Mouse (Mus musculus) intestine, embryonic 14.5 days (tissue): ENCODE measurements around the gene Omp. TPM values are rescaled to one million over a fixed set of nuclear protein-coding genes. Genes with fewer than 3 reads are reported as not detected.

Experiments used
- ATAC-seq: fragments of 200-750 bp; cut with Nextera tagmentation; replicated peaks from 2 replicates; pipeline ENCODE4 v1.8.0; 2017; ENCODE audit warnings: low read depth, moderate number of reproducible peaks, moderate TSS enrichment, moderate library complexity; ENCODE audit not compliant: low FRiP score, low TSS enrichment
- DNase-seq: peaks from one replicate; pipeline ENCODE4 v3.0.0-alpha.2; 2018; ENCODE audit warnings: low spot score
- H3K27ac ChIP-seq: fragments of 300-500 bp; sonication (generic); 2 replicates; pipeline ENCODE4 v1.5.1; 2014; ENCODE audit warnings: low read depth, mild to moderate bottlenecking, control low read depth
- H3K27me3 ChIP-seq: fragments of 300-500 bp; sonication (generic); replicated peaks from 2 replicates; pipeline ENCODE4 v1.6.1; 2014; ENCODE audit warnings: low read length, control low read depth; ENCODE audit not compliant: control insufficient read depth, insufficient read depth
- H3K36me3 ChIP-seq: fragments of 300-500 bp; sonication (generic); 2 replicates; pipeline ENCODE4 v1.6.1; 2014; ENCODE audit warnings: low read length, control low read depth; ENCODE audit not compliant: control insufficient read depth, insufficient read depth
- H3K4me1 ChIP-seq: fragments of 300-500 bp; sonication (generic); replicated peaks from 2 replicates; pipeline ENCODE4 v1.6.1; 2014; ENCODE audit warnings: low read length, control low read depth, mixed read lengths; ENCODE audit not compliant: control insufficient read depth, insufficient read depth
- H3K4me2 ChIP-seq: fragments of 300-500 bp; sonication (generic); 2 replicates; pipeline ENCODE4 v1.6.1; 2014; ENCODE audit warnings: low read length
- H3K4me3 ChIP-seq: fragments of 300-500 bp; sonication (generic); 2 replicates; pipeline ENCODE4 v1.5.1; 2014; ENCODE audit warnings: low read depth, low read length, control low read depth, mixed read lengths
- H3K9ac ChIP-seq: fragments of 300-500 bp; sonication (generic); 2 replicates; pipeline ENCODE4 v1.6.1; 2014; ENCODE audit warnings: mild to moderate bottlenecking, low read length
- H3K9me3 ChIP-seq: fragments of 300-500 bp; sonication (generic); 2 replicates; pipeline ENCODE4 v1.6.1; 2016; ENCODE audit warnings: low read length, control low read depth; ENCODE audit not compliant: control insufficient read depth
- WGBS: fragments of 180-500 bp; shearing (Covaris S2); extraction: QIAGEN DNeasy Blood & Tissue Kit; methylation state at CpG from one replicate; pipeline ENCODE4 v1.1.7; 2014; 5-methylcytosine and 5-hydroxymethylcytosine counted together
- polyA plus RNA-seq: library from polyadenylated mRNA; unstranded; fragments of >200 nt; fragmentation: Nextera tagmentation; extraction: Ambion mirVana; gene quantifications from 2 replicates; pipeline ENCODE4 v1.2.1, GENCODE M21; 2014

Omp gene
- 0.47 TPM in 1 of 2 replicates, not detected in the other for polyA plus RNA-seq

DNA sequence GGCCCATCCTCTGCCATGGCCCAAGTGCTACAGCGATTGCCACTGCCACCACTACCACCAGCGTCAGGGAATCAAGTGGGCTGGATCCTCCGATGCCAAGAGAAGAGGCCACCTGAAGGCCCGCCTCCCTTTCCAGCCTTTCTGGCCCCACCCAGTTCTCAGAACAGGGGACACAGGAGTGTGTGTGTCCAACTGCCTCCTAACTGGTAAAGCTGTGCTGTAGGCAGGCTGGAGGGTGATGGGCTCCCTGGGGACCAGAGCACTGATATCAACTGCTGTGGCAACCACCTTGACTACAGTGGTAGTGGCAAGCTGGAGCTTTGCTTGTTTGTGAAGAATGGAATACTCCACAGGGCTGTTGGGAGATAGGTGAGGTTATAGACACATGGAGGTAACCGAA, at the start of gene Omp:
Omp (minus strand) TSS at position 101 of the 400 bp plus-strand sequence.
- Histone ChIP-seq H3K9ac (no peak within 1 kb of the TSS), H3K27ac (no peak within 1 kb of the TSS), H3K4me3 (no peak within 1 kb of the TSS), H3K4me1 (0 out of 2 replicates have a peak, but pooled peaks cover 5% of the 10 kb centered on the region), H3K9me3 (no peaks in the 10 kb centered on the region), H3K4me2 (no peak within 1 kb of the TSS), H3K36me3 (no peaks in the 10 kb centered on the region), H3K27me3 (no peaks in the 10 kb centered on the region)
- 87% methylated on average over 5 of the region's 5 CpGs for WGBS
- ATAC-seq (no peak), DNase-seq (no peak)

DNA sequence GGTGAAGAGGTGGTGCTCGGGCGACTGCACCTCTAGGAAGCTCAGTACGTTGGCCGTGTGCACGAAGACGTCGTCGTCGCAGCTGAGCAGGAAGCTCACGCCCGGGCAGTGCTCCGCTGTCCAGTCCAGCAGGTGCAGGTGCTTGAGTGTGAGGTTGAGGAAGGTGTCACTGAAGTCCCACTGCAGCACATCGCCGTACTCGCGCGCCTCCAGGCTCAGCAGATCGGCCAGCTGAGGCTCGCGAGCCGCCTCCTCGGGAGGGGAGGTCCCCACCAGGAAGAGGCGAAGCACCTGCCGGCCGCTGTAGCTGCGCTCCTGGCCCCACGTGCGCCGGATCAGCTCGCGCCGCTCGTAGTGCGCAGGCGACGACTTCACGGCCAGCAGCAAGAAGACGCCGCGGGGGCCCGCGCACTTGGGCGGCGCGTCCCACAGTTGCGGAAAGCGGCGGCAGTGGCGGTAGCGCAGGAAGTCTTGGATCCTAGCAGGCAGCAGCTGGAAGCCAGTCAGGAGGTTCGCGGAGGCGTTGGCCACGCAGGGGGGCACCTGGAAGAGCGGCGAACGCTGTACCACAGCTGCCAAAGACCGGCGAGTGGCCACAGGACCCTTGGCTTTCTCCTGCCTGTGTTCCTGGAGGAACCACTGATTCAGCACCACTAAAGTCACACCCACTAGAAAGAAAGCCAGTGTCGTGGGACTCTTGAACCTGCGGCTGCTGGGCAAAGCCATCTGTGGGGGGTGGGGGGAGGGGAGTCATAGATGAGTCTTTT, 48.9 kb upstream of the Omp start:
- Histone ChIP-seq H3K36me3 (no peaks in the 10 kb centered on the region), H3K4me2 (peak overlapping the region; percentile 63), H3K27ac (no peak overlapping the region), H3K27me3 (peaks cover 45% of the 10 kb centered on the region), H3K4me1 (peaks cover 13% of the 10 kb centered on the region; the same call in 1 of the 2 replicates), H3K4me3 (peak overlapping the region; percentile 36), H3K9ac (no peak overlapping the region), H3K9me3 (no peaks in the 10 kb centered on the region)
- DNase-seq (peak; percentile 76), ATAC-seq (peak; percentile 44)
- WGBS: 2% methylated on average over 61 of the region's 61 CpGs

DNA sequence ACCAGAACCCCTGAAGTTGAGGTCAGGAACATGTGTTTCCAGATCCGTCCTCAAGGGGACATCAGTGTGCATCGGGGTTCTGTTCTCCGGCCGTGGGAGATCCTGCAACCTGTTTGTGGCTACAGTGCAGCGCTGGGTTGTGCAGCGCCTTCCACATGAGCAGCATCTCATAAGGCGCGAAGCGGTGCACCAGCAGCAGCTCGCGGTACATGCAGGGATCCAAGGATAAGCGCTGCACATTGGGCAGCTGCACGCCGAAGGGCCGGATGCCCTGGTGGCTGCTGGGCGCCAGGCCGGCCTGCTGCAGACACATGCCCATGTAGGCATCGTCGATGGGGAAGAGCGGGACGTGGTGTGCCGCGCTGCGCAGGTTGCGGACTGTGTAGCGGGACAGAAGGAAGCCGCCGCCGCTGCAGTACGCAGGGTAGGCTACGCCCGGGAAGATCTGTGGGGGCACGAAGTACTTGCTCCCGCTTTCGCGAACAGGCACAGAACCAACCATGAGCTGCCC, 48.3 kb upstream of the Omp start:
- 6% methylated on average over 36 of the region's 36 CpGs for WGBS
- H3K9ac ChIP-seq: no peak overlapping the region
- peak; percentile 67 for DNase-seq
- peak; percentile 50 for ATAC-seq
- H3K36me3 ChIP-seq: no peaks in the 10 kb centered on the region
- H3K9me3 ChIP-seq: no peaks in the 10 kb centered on the region
- H3K4me2 ChIP-seq: peak overlapping the region; percentile 63
- peaks cover 45% of the 10 kb centered on the region for H3K27me3 ChIP-seq
- H3K4me1 ChIP-seq: peaks cover 13% of the 10 kb centered on the region; the same call in 1 of the 2 replicates
- peak overlapping the region; percentile 36 for H3K4me3 ChIP-seq
- H3K27ac ChIP-seq: no peak overlapping the region

DNA sequence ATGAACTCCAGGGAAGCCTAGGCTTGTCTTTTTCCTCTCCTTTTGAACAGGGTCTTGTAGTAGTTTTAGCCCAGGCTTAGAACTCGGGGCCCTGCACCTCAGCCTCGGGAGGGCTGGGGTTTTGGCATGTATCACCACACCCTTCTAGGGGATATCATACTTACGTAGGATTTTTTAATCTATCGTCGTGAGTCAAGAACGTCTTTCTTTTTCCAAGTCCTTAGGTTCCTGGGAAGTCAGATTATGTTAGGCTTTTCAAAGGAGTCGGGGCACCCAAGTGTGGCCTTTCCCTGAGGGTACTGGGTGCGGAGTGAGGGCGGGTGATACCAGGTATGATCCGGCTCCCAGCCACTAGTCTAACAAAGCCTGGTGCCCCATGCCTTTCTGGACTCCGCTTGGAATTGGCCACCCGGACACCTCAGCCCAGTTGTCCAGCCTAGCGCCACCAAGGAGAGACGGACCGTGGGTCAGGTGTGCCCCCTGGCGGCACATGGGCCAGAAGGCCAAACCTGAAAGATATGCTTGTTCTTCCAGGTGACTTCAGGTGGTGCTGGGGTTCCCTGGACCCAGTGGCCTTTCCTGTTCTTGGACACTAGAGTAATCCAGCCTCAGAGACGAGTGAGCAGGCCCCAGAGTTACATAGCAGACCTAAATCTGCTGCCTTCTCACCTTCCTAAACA, 46.4 kb upstream of the Omp start:
- Histone ChIP-seq H3K4me1 (peaks cover 13% of the 10 kb centered on the region; the same call in 1 of the 2 replicates), H3K27me3 (peaks cover 45% of the 10 kb centered on the region), H3K9me3 (no peaks in the 10 kb centered on the region), H3K9ac (no peak overlapping the region), H3K27ac (no peak overlapping the region), H3K4me3 (no peak overlapping the region), H3K4me2 (no peak overlapping the region), H3K36me3 (no peaks in the 10 kb centered on the region)
- DNase-seq (no peak), ATAC-seq (no peak)
- 68% methylated on average over 17 of the region's 17 CpGs for WGBS

DNA sequence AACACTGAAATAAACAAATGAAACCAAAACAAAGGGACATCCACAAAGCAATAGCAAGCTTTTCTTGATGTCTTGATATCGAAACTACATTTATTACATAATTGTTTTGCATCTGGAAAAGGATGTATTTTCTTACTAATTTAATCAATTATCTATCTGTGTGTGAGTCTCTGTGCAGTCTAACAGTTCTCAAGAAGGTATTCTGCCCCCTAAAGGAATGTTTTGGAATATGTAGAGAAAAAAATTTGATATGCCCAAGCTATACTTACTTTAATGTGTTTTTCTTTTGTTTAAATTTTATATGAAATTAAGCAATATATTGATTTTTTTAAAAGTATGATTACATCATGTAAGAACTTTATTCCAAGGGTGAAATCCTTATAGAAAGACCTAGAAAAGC, 45.3 kb upstream of the Omp start:
- 89% methylated on average over 1 of the region's 1 CpGs for WGBS
- H3K36me3 ChIP-seq: no peaks in the 10 kb centered on the region
- H3K9ac ChIP-seq: no peak overlapping the region
- no peak overlapping the region for H3K27ac ChIP-seq
- ATAC-seq (no peak), DNase-seq (no peak)
- peaks cover 13% of the 10 kb centered on the region; the same call in 1 of the 2 replicates for H3K4me1 ChIP-seq
- no peak overlapping the region for H3K4me2 ChIP-seq
- peaks cover 40% of the 10 kb centered on the region for H3K27me3 ChIP-seq
- H3K4me3 ChIP-seq: no peak overlapping the region
- H3K9me3 ChIP-seq: no peaks in the 10 kb centered on the region

DNA sequence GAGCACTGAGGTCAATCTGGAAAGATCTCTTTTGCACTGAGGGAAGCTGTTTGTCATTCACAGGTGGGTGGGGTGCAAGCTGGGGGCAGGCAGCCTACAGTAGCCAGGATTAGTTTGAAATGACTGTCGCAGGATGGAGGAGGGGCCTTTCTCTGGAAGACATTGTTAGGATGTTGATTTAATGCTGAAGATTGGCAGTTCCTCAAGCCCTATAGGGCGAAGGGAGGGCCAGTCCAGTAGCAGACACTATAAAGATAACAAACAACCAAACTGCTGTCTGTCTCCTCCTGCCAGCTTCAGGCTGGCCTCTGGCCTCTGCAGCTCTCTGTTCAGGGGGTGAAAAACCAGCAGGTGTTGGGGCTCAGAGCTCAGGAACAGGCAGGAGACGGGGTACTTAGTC, 44.4 kb upstream of the Omp start:
- H3K27ac ChIP-seq: no peak overlapping the region
- no peak overlapping the region for H3K9ac ChIP-seq
- ATAC-seq (no peak), DNase-seq (no peak)
- WGBS: 23% methylated on average over 3 of the region's 3 CpGs
- H3K4me3 ChIP-seq: no peak overlapping the region
- peaks cover 13% of the 10 kb centered on the region; the same call in 1 of the 2 replicates for H3K4me1 ChIP-seq
- H3K9me3 ChIP-seq: no peaks in the 10 kb centered on the region
- peaks cover 32% of the 10 kb centered on the region for H3K27me3 ChIP-seq
- no peaks in the 10 kb centered on the region for H3K36me3 ChIP-seq
- no peak overlapping the region for H3K4me2 ChIP-seq

DNA sequence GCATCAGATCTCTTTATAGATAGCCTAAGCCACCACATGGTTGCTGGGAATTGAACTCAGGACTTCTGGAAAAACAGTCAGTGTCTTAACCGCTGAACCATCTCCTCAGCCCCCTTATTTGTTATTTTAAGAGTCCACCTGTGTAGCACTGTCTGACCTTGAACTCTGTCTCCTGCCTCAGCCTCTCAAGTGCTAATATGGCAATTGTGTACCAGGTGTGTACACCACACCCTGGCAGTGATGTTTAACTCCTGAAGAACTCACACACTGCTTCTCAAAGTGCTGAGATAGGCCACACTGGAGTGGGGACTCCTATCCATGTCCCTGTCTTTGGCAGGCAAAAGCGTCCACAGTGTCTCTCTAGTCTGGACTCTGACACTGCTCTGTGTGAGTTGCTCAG, 43.4 kb upstream of the Omp start:
- no peak overlapping the region for H3K4me3 ChIP-seq
- peaks cover 21% of the 10 kb centered on the region for H3K27me3 ChIP-seq
- no peak overlapping the region for H3K27ac ChIP-seq
- DNase-seq: no peak
- no peaks in the 10 kb centered on the region for H3K9me3 ChIP-seq
- ATAC-seq: no peak
- 88% methylated on average over 2 of the region's 2 CpGs for WGBS
- H3K9ac ChIP-seq: no peak overlapping the region
- H3K36me3 ChIP-seq: no peaks in the 10 kb centered on the region
- no peak overlapping the region for H3K4me2 ChIP-seq
- H3K4me1 ChIP-seq: peaks cover 4% of the 10 kb centered on the region; the same call in 1 of the 2 replicates

DNA sequence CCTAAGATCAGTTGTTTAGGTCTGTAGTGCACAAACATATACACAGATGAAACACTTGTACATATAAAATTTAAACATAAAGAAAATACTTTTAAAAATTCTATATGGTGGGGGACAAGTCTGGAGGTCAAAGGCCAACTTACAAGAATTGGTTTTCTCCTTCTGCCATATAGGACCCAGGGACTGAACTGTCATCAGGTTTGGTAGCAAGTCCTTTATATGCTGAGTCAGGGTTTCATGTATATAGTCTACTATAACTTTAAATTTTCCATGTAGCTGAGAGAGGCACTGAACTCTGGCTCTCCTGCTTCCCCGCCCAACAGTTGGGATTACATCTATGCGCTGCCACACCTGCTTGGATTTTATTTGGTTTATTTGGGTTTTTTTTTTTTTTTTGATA, 42.9 kb upstream of the Omp start:
- no peaks in the 10 kb centered on the region for H3K36me3 ChIP-seq
- no peak overlapping the region for H3K27ac ChIP-seq
- no peak overlapping the region for H3K9ac ChIP-seq
- WGBS: 83% methylated on average over 2 of the region's 2 CpGs
- no peak for DNase-seq
- H3K4me1 ChIP-seq: no peaks in the 10 kb centered on the region
- no peak overlapping the region for H3K4me3 ChIP-seq
- H3K9me3 ChIP-seq: no peaks in the 10 kb centered on the region
- no peak overlapping the region for H3K4me2 ChIP-seq
- peaks cover 17% of the 10 kb centered on the region for H3K27me3 ChIP-seq
- no peak for ATAC-seq
